Mouse (Mus musculus) neutrophil, adult 59 days (primary cell): ENCODE data around the gene Ddi1. TPM values are rescaled to one million over a fixed set of nuclear protein-coding genes. Genes with fewer than 3 reads are reported as not detected.

ENCODE experiments used
- total RNA-seq, 2 experiments: library from RNA; stranded (reverse); gene quantifications; 1 replicate in 1 of 2; 2 replicates in 1 of 2; pipeline ENCODE4 v1.2.4; 2023

Gene Ddi1
- total RNA-seq = not detected

GRCm38 (mm10) chr9:6269796-6270280, at the start of gene Ddi1:
Gene Ddi1 (minus strand): TSS chr9:6269846.

Other genes starting within 250 kb of the Ddi1 start
- gene Pdgfd, start 101.3 kb downstream of the Ddi1 start, total RNA-seq = under 1 TPM; 0.11 TPM